Comparison of ENCODE assay signal across 8 mouse cellular contexts in the genomic region with DNA sequence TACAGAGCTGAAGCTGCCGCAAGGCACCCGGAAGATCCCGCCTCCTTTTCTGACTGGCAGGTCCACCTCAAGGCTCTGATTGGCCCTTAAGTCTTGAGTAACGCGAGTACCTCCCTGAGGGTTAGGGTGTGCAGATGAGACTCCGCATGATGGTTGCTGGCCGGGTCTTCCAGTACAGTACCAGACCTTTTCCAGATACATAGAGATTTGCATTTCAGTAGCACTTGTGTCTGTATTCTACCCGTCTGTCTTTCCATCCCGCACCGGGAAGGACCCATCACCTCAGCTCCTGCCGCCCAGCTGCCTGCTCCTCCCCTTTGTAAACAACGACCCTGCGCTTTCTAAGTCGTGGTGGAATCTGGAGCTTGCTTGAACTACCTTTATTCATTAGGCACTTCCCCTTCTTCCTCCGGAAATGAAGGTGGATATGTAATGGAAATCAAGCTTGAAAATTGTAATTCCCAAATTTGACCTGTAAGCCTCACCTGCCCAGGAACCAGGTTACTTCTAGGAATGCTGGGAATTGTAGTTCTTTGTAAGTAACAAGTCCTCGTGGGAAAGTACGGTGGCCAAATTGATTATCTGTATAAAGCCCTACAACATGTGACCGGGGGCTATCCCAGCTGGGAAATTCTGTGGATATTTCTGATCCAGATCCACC. TPM values are rescaled to one million over a fixed set of nuclear protein-coding genes. Genes with fewer than 3 reads are reported as not detected.
DNase-seq lines count a peak whose midpoint lies in the region; ATAC-seq and TF ChIP-seq lines count a peak whose summit lies in the region.

TSS of gene Gm20449 (minus strand) at position 29 of the 661 bp plus-strand sequence.
TSS of gene AW146154 (minus strand) at position 502 of the 661 bp plus-strand sequence.

- DNase-seq in 416B (ENCODE audit: low read depth), result peak; percentile 95
- peak; percentile 100 for DNase-seq in heart, adult 8-10 months (ENCODE audit: low spot score)
- peak; percentile 99 for DNase-seq in kidney, adult 9 months
- peak; percentile 89 for DNase-seq in limb, embryonic 14.5 days (ENCODE audit: low spot score)
- peak; percentile 93 for DNase-seq in midbrain, postnatal 0 days (ENCODE audit: low spot score)
- peak; percentile 91 to 96 for DNase-seq in spleen, postnatal 14 days (ENCODE audit: low spot score in 2 of 2)

- no peaks in the 10 kb centered on the region for H3K4me1 ChIP-seq in bone marrow, adult 2 months (ENCODE audit: control insufficient read depth, insufficient read depth, low read length)
- H3K4me1 ChIP-seq in embryonic facial prominence, embryonic 15.5 days, result no peaks in the 10 kb centered on the region
- H3K4me1 ChIP-seq in limb, embryonic 14.5 days (ENCODE audit: control insufficient read depth, insufficient read depth, low read length), result no peaks in the 10 kb centered on the region
- H3K4me1 ChIP-seq in midbrain, postnatal 0 days (ENCODE audit: insufficient read depth, low read length), result no peaks in the 10 kb centered on the region

- no peaks in the 10 kb centered on the region for H3K27me3 ChIP-seq in embryonic facial prominence, embryonic 15.5 days
- H3K27me3 ChIP-seq in limb, embryonic 14.5 days (ENCODE audit: control insufficient read depth, insufficient read depth, low read length), result no peaks in the 10 kb centered on the region
- H3K27me3 ChIP-seq in midbrain, postnatal 0 days (ENCODE audit: insufficient read depth, low read length), result no peaks in the 10 kb centered on the region

- peaks cover 8% of the 10 kb centered on the region for H3K36me3 ChIP-seq in embryonic facial prominence, embryonic 15.5 days
- H3K36me3 ChIP-seq in limb, embryonic 14.5 days (ENCODE audit: control insufficient read depth, insufficient read depth, low read length), result 0 out of 2 replicates have a peak, but pooled peaks cover 5% of the 10 kb centered on the region
- H3K36me3 ChIP-seq in midbrain, postnatal 0 days (ENCODE audit: insufficient read depth, low read length), result no peaks in the 10 kb centered on the region

- peak within 1 kb of the TSS; percentile 44; the same call in 1 of the 2 replicates for H3K9ac ChIP-seq in embryonic facial prominence, embryonic 15.5 days
- peak within 1 kb of the TSS; percentile 58 for H3K9ac ChIP-seq in limb, embryonic 14.5 days (ENCODE audit: low read depth, low read length, severe bottlenecking)
- peak within 1 kb of the TSS; percentile 63 for H3K9ac ChIP-seq in midbrain, postnatal 0 days (replicated peaks; ENCODE audit: low read length, poor library complexity, severe bottlenecking)

- no peak for TF ChIP-seq CTCF in bone marrow, adult 2 months (IDR thresholded peaks at IDR 0.05; ENCODE audit: control insufficient read depth, insufficient read depth, low read length)
- peak; percentile 32 for TF ChIP-seq CTCF in midbrain, postnatal 0 days (IDR thresholded peaks at IDR 0.05)

- peak; percentile 96 for ATAC-seq in embryonic facial prominence, embryonic 15.5 days (ENCODE audit: insufficient number of reproducible peaks, low FRiP score, low TSS enrichment, low read depth)
- peak; percentile 97 for ATAC-seq in limb, embryonic 14.5 days (ENCODE audit: low FRiP score, low read depth)
- ATAC-seq in midbrain, postnatal 0 days (ENCODE audit: low FRiP score), result peak; percentile 98

- peak within 1 kb of the TSS; percentile 29; the same call in 1 of the 2 replicates for H3K27ac ChIP-seq in bone marrow, adult 2 months (ENCODE audit: control insufficient read depth, insufficient read depth, low read depth, low read length, poor library complexity)
- peak within 1 kb of the TSS; percentile 84 for H3K27ac ChIP-seq in embryonic facial prominence, embryonic 15.5 days (replicated peaks)
- peak within 1 kb of the TSS; percentile 29; the same call in 1 of the 2 replicates for H3K27ac ChIP-seq in limb, embryonic 14.5 days (replicated peaks; ENCODE audit: low read depth, low read length)
- peak within 1 kb of the TSS; percentile 68 for H3K27ac ChIP-seq in midbrain, postnatal 0 days (ENCODE audit: low read depth, low read length)

- H3K4me3 ChIP-seq in bone marrow, adult 2 months (replicated peaks; ENCODE audit: control insufficient read depth, low read depth, low read length), result peak within 1 kb of the TSS; percentile 69
- H3K4me3 ChIP-seq in embryonic facial prominence, embryonic 15.5 days (replicated peaks), result peak within 1 kb of the TSS; percentile 74
- H3K4me3 ChIP-seq in limb, embryonic 14.5 days (replicated peaks; ENCODE audit: low read length), result peak within 1 kb of the TSS; percentile 59
- H3K4me3 ChIP-seq in midbrain, postnatal 0 days (ENCODE audit: low read depth, low read length), result peak within 1 kb of the TSS; percentile 60

- TF ChIP-seq POLR2A in bone marrow, adult 2 months (IDR thresholded peaks at IDR 0.05; ENCODE audit: borderline replicate concordance, control insufficient read depth, low read depth, low read length), result no peak
- TF ChIP-seq POLR2A in limb, embryonic 14.5 days (IDR thresholded peaks at IDR 0.05; ENCODE audit: borderline replicate concordance, extremely low read depth, insufficient read depth, insufficient read length), result peak; percentile 10; the same call in 1 of the 2 replicates

- H3K9me3 ChIP-seq in embryonic facial prominence, embryonic 15.5 days (replicated peaks), result no peaks in the 10 kb centered on the region
- H3K9me3 ChIP-seq in limb, embryonic 14.5 days (ENCODE audit: control insufficient read depth, low read length), result 0 out of 2 replicates have a peak, but pooled peaks cover 9% of the 10 kb centered on the region
- peaks cover under 1% of the 10 kb centered on the region; the same call in 1 of the 2 replicates for H3K9me3 ChIP-seq in midbrain, postnatal 0 days (ENCODE audit: low read length)

- peak within 1 kb of the TSS; percentile 64 for H3K4me2 ChIP-seq in embryonic facial prominence, embryonic 15.5 days (replicated peaks)
- H3K4me2 ChIP-seq in limb, embryonic 14.5 days (replicated peaks; ENCODE audit: low read depth, low read length, severe bottlenecking), result peak within 1 kb of the TSS; percentile 63
- H3K4me2 ChIP-seq in midbrain, postnatal 0 days (ENCODE audit: low read depth, low read length, poor library complexity, severe bottlenecking), result peak within 1 kb of the TSS; percentile 82

- WGBS in bone marrow, adult 2 months, result 0% methylated on average over 18 of the region's 18 CpGs
- WGBS in embryonic facial prominence, embryonic 15.5 days, result 0% methylated on average over 18 of the region's 18 CpGs
- WGBS in limb, embryonic 14.5 days, result under 1% methylated on average over 18 of the region's 18 CpGs
- WGBS in midbrain, postnatal 0 days, result under 1% methylated on average over 18 of the region's 18 CpGs

RNA-seq across cellular contexts. Expression of gene Gm20449, which starts in this region (rescaled TPM):
- polyA plus RNA-seq in bone marrow, adult 2 months (2011; ENCODE audit: insufficient read depth, insufficient read length, low replicate concordance, missing spikeins), result not detected in 2 replicates
- polyA plus RNA-seq in embryonic facial prominence, embryonic 15.5 days (2015; fragmentation: Nextera tagmentation; extraction: Ambion mirVana), result 0.11 and 0.32 TPM in 2 replicates
- under 1 TPM in 2 of 4 experiments, not detected in 2; 0.09 to 0.22 TPM for total RNA-seq in heart, adult 8-10 months (2022)
- polyA plus RNA-seq in limb, embryonic 14.5 days (2012; rRNA removed), result 0.43 and 0.49 TPM in 2 replicates
- polyA plus RNA-seq in limb, embryonic 14.5 days (2014; fragmentation: Nextera tagmentation; extraction: Ambion mirVana), result 0.14 TPM in 1 of 2 replicates, not detected in the other
- total RNA-seq in midbrain, postnatal 0 days (2014; rRNA removed), result 0.05 and 0.14 TPM in 2 replicates
- polyA plus RNA-seq in midbrain, postnatal 0 days (2015; fragmentation: Nextera tagmentation; extraction: Ambion mirVana), result 0.06 and 0.07 TPM in 2 replicates

RNA-seq across cellular contexts. Expression of gene AW146154, which starts in this region (rescaled TPM):
- polyA plus RNA-seq in bone marrow, adult 2 months (2011; ENCODE audit: insufficient read depth, insufficient read length, low replicate concordance, missing spikeins), result 5.5 and 8.8 TPM in 2 replicates
- polyA plus RNA-seq in embryonic facial prominence, embryonic 15.5 days (2015; fragmentation: Nextera tagmentation; extraction: Ambion mirVana), result 10.4 and 11.1 TPM in 2 replicates
- 1 to 10 TPM; 4.1 to 5.8 (median 4.9) TPM for total RNA-seq in heart, adult 8-10 months (2022)
- polyA plus RNA-seq in limb, embryonic 14.5 days (2012; rRNA removed), result 11.5 and 12.5 TPM in 2 replicates
- polyA plus RNA-seq in limb, embryonic 14.5 days (2014; fragmentation: Nextera tagmentation; extraction: Ambion mirVana), result 7.2 and 10.8 TPM in 2 replicates
- total RNA-seq in midbrain, postnatal 0 days (2014; rRNA removed), result 4.6 and 4.7 TPM in 2 replicates
- polyA plus RNA-seq in midbrain, postnatal 0 days (2015; fragmentation: Nextera tagmentation; extraction: Ambion mirVana), result 3.7 and 4.4 TPM in 2 replicates

Comparison
In these comparisons a context has a peak if more than half of its experiments do, and no peak if none do; other contexts are left out.
1. Peak in every context shown above with its lines: DNase-seq, ATAC-seq, H3K4me3 ChIP-seq and H3K27ac ChIP-seq.
2. H3K27ac ChIP-seq: peak in every context shown above with its lines; median percentile 84 in embryonic facial prominence, embryonic 15.5 days; 68 in midbrain, postnatal 0 days; 29 in bone marrow, adult 2 months; 29 in limb, embryonic 14.5 days.